Mouse (Mus musculus): Measurements from ENCODE around the gene Slc37a3. TPM values are rescaled to one million over a fixed set of nuclear protein-coding genes. Genes with fewer than 3 reads are reported as not detected.
"Not testable (repeated sequence)": the region's sequence is repeated elsewhere in the genome, so short reads cannot be mapped to it uniquely, and the experiment has no call there.

Slc37a3 gene
- polyA plus RNA-seq, 1 experiment from 2014 or later = 40.4 TPM

DNA sequence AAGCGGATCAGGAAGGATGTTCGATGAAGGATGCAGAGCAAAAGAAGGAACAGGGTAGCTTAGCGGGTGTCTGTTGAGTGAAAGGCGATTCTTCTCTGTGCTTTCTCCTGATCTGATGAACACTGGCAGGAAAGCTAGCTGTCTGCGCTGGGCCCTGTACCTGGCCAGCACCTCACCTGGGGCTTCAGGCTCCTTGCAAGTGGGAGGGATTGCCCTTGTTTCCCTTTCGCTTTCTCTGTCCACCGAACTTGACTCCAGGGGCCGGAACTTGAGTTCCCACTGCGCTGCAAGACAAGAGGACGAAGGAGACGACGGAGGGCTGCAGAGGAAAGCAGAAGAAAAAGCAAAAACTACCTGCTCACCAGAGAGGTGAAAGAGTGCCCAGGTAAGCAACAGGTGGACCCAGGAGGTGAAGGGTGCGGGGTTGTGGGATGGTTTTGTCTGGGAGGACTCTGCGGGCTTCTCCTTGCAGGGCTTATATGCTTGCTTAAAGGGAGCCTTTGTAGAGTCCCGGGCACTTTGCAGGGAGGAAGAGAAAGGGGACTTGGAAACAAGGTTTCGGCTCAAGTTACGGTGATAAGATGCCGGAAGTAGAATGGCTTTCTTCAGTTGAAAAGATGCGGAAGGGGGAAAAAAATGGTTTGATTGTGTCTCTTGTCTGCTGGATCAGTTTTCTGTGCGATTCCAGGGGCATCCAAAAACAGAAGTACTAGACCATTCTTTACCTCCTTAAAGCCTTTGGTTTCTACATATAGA, 3.8 kb upstream of the Slc37a3 start, which contains the start of gene Rab19:
Gene Rab19 (plus strand): TSS at position 51 of the 756 bp plus-strand sequence.
- H3K9me3 ChIP-seq (ENCODE audit: control insufficient read depth, low read length) = no peaks in the 10 kb centered on the region
- H3K27ac ChIP-seq (ENCODE audit: low read length) = peak within 1 kb of the TSS; percentile 73
- no peaks in the 10 kb centered on the region for H3K27me3 ChIP-seq (ENCODE audit: control insufficient read depth, insufficient read depth, low read depth, low read length)
- peak within 1 kb of the TSS; percentile 52 for H3K4me3 ChIP-seq (ENCODE audit: low read length)
- peak within 1 kb of the TSS; percentile 66 for H3K9ac ChIP-seq (ENCODE audit: low read length)
- no peaks in the 10 kb centered on the region for H3K36me3 ChIP-seq (ENCODE audit: control insufficient read depth, insufficient read depth, low read length)
- peaks cover 8% of the 10 kb centered on the region for H3K4me1 ChIP-seq (replicated peaks; ENCODE audit: control insufficient read depth, insufficient read depth, low read length)
- peak; percentile 56; the same call in 1 of the 2 replicates for ATAC-seq (ENCODE audit: low read depth)
- WGBS = 6% methylated on average over 20 of the region's 20 CpGs
- H3K4me2 ChIP-seq (ENCODE audit: low read depth, low read length) = peak within 1 kb of the TSS; percentile 71

DNA sequence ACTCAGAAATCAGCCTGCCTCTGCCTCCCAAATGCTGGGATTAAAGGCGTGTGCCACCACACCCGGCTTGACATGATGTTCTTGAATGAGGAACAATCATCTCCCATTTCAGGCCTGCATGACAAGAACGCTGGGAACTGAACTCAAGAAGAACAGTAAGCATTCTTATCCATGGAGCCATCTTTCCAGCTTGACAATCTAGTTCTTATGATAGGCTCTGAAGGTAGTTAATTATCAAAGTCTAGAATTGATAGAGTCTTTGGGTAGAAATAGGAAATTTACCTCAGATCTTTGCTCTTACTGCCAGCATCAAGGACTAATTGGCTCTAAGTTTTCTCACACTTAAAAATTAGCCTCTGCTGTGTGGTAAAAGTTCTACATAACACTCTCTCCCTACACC, 2.8 kb upstream of the Slc37a3 start:
- no peak overlapping the region for H3K4me3 ChIP-seq (ENCODE audit: low read length)
- no peak overlapping the region for H3K9ac ChIP-seq (ENCODE audit: low read length)
- no peaks in the 10 kb centered on the region for H3K27me3 ChIP-seq (ENCODE audit: control insufficient read depth, insufficient read depth, low read depth, low read length)
- 84% methylated on average over 3 of the region's 3 CpGs for WGBS
- H3K27ac ChIP-seq (ENCODE audit: low read length) = no peak overlapping the region
- no peak for ATAC-seq (ENCODE audit: low read depth)
- H3K9me3 ChIP-seq (ENCODE audit: control insufficient read depth, low read length) = no peaks in the 10 kb centered on the region
- no peak overlapping the region for H3K4me2 ChIP-seq (ENCODE audit: low read depth, low read length)
- no peaks in the 10 kb centered on the region for H3K36me3 ChIP-seq (ENCODE audit: control insufficient read depth, insufficient read depth, low read length)
- H3K4me1 ChIP-seq (replicated peaks; ENCODE audit: control insufficient read depth, insufficient read depth, low read length) = peaks cover 11% of the 10 kb centered on the region

DNA sequence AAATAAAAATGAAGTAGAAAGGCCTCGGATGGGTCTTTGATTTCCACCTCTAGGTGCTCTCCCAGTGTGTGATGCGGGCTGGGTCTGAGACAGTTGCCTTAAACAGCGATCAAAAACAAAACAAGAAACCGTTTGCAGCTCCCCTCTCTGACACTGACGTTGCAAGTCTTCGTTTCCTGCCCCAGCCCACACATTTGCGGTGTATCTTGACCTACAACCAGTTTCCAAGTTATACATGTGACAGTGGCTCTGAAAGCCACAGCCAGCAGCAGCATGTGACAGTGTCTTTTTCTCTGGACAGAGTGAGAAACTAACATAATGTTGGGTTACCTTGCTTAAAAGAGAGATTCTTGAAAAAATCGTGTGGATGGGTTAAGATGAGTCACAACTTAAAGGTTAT, 2.3 kb upstream of the Slc37a3 start:
- ATAC-seq (ENCODE audit: low read depth) = no peak
- Histone ChIP-seq H3K27me3 (ENCODE audit: control insufficient read depth, insufficient read depth, low read depth, low read length) (no peaks in the 10 kb centered on the region), H3K27ac (ENCODE audit: low read length) (no peak overlapping the region), H3K9me3 (ENCODE audit: control insufficient read depth, low read length) (no peaks in the 10 kb centered on the region), H3K4me2 (ENCODE audit: low read depth, low read length) (no peak overlapping the region), H3K4me3 (ENCODE audit: low read length) (no peak overlapping the region), H3K36me3 (ENCODE audit: control insufficient read depth, insufficient read depth, low read length) (no peaks in the 10 kb centered on the region), H3K9ac (ENCODE audit: low read length) (no peak overlapping the region), H3K4me1 (replicated peaks; ENCODE audit: control insufficient read depth, insufficient read depth, low read length) (peaks cover 11% of the 10 kb centered on the region)
- WGBS = 73% methylated on average over 8 of the region's 8 CpGs

DNA sequence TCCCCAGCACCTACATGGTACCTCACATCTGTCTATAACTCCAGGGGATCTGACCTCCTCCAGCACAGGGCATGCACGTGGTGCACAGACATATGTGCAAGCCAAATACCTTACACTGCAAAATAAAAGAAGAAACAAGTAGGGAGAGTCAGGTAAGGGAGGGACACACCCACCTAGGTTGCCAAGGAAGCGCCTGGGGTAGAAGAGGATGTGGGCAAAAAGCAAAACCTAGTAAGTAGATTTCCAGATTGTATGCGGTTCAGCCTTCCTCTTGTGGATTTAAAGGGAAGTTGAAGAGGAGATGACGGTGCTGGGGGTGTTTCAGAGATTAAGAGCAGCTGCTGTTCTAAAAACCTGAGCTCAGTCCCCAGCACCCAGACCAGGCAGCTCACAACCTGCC, 1.7 kb upstream of the Slc37a3 start:
- Histone ChIP-seq H3K27me3 (ENCODE audit: control insufficient read depth, insufficient read depth, low read depth, low read length) (no peaks in the 10 kb centered on the region), H3K9me3 (ENCODE audit: control insufficient read depth, low read length) (no peaks in the 10 kb centered on the region), H3K4me3 (ENCODE audit: low read length) (no peak overlapping the region), H3K4me1 (replicated peaks; ENCODE audit: control insufficient read depth, insufficient read depth, low read length) (peaks cover 11% of the 10 kb centered on the region), H3K4me2 (ENCODE audit: low read depth, low read length) (no peak overlapping the region), H3K9ac (ENCODE audit: low read length) (no peak overlapping the region), H3K27ac (ENCODE audit: low read length) (no peak overlapping the region), H3K36me3 (ENCODE audit: control insufficient read depth, insufficient read depth, low read length) (0 out of 2 replicates have a peak, but pooled peaks cover 2% of the 10 kb centered on the region)
- ATAC-seq (ENCODE audit: low read depth) = no peak
- 46% methylated on average over 4 of the region's 4 CpGs for WGBS

DNA sequence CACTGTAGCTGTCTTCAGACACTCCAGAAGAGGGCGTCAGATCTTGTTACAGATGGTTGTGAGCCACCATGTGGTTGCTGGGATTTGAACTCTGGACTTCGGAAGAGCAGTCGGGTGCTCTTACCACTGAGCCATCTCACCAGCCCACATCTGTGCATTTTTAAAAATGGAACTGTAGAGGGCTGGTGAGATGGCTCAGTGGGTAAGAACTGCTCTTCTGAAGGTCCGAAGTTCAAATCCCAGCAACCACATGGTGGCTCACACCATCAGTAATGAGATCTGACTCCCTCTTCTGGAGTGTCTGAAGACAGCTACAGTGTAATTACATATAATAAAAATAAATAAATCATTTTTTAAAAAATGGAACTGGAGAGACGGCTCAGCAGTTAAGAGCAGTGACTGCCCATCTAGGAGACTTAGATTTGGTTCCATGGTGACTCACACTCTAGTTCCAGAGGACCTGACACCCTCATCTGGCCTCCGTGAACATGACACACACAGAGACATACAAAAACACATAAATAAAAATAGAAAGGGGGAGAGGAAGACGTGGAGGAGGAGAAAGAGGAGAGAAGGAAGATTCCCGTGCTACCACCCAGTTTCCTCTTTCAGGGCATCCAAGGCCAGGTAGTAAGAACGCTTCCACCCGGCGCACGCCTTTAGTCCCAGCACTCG, 823 bp upstream of the Slc37a3 start:
- not testable (repeated sequence) for H3K27me3 ChIP-seq (ENCODE audit: control insufficient read depth, insufficient read depth, low read depth, low read length); H3K36me3 ChIP-seq (ENCODE audit: control insufficient read depth, insufficient read depth, low read length); H3K4me2 ChIP-seq (ENCODE audit: low read depth, low read length); H3K9ac ChIP-seq (ENCODE audit: low read length); H3K9me3 ChIP-seq (ENCODE audit: control insufficient read depth, low read length); ATAC-seq (ENCODE audit: low read depth); H3K27ac ChIP-seq (ENCODE audit: low read length); H3K4me3 ChIP-seq (ENCODE audit: low read length)
- 71% methylated on average over 13 of the region's 13 CpGs for WGBS
- peaks cover 14% of the 10 kb centered on the region for H3K4me1 ChIP-seq (replicated peaks; ENCODE audit: control insufficient read depth, insufficient read depth, low read length)

DNA sequence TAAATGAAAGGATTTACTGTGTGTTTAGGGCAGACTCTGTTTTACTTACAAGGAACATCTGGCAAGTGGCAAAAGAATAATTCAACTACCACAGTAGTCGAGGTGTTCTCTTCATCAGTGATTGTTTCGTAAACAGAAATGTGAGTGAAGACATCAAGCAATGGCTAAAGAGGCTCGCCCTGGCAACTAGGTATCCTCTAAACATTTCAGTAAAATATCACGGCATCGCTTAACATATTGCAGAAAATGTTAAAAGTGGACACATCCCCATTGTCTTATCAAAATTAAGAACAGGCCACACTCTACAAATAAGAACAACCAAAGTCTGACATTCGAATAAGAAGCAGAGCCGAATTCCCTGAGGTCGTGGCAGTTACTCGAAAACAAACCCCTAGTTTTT, 700 bp downstream of the Slc37a3 start:
- Histone ChIP-seq H3K4me3 (ENCODE audit: low read length) (peak overlapping the region; percentile 90), H3K36me3 (ENCODE audit: control insufficient read depth, insufficient read depth, low read length) (0 out of 2 replicates have a peak, but pooled peaks cover 4% of the 10 kb centered on the region), H3K4me1 (replicated peaks; ENCODE audit: control insufficient read depth, insufficient read depth, low read length) (peaks cover 16% of the 10 kb centered on the region), H3K9ac (ENCODE audit: low read length) (peak overlapping the region; percentile 92), H3K27me3 (ENCODE audit: control insufficient read depth, insufficient read depth, low read depth, low read length) (no peaks in the 10 kb centered on the region), H3K4me2 (ENCODE audit: low read depth, low read length) (peak overlapping the region; percentile 61), H3K9me3 (ENCODE audit: control insufficient read depth, low read length) (no peaks in the 10 kb centered on the region), H3K27ac (ENCODE audit: low read length) (no peak overlapping the region)
- ATAC-seq (ENCODE audit: low read depth) = no peak
- WGBS = 10% methylated on average over 9 of the region's 9 CpGs

DNA sequence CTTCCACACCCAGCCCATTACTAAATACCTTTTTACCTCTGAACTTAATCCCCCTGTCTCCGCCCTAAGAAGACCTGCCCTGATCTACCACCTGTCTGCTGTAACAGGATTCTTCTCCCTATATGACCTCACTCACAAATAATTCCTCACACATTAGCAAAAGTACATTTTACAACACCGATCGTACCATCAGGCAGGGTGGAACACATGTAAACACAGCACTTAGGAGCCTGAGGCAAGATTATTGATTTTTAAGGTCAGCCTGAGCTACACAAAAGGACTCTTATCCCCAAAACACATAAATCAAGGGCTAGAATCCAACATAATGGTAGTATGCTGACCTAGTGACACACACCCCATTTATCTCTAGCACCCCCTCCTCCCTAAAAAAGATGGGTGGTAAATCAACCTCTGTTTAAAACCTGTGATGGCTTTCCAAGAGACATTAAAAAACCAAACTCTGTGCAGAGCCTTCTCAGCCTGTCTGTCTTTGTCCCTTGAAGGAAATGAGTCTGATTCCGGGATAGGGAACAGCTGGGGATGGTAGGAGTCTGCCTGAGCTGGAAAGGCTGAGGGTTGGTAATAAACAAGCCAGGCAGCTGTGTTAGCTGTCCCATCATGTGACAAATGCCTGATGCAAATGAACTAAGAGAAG, 4.0 kb downstream of the Slc37a3 start:
- Histone ChIP-seq H3K9me3 (ENCODE audit: control insufficient read depth, low read length) (no peaks in the 10 kb centered on the region), H3K4me1 (replicated peaks; ENCODE audit: control insufficient read depth, insufficient read depth, low read length) (peaks cover 16% of the 10 kb centered on the region), H3K4me2 (ENCODE audit: low read depth, low read length) (no peak overlapping the region), H3K36me3 (ENCODE audit: control insufficient read depth, insufficient read depth, low read length) (0 out of 2 replicates have a peak, but pooled peaks cover 4% of the 10 kb centered on the region), H3K27ac (ENCODE audit: low read length) (no peak overlapping the region), H3K9ac (ENCODE audit: low read length) (no peak overlapping the region), H3K27me3 (ENCODE audit: control insufficient read depth, insufficient read depth, low read depth, low read length) (no peaks in the 10 kb centered on the region), H3K4me3 (ENCODE audit: low read length) (no peak overlapping the region)
- ATAC-seq (ENCODE audit: low read depth) = no peak
- WGBS = 55% methylated on average over 4 of the region's 4 CpGs

DNA sequence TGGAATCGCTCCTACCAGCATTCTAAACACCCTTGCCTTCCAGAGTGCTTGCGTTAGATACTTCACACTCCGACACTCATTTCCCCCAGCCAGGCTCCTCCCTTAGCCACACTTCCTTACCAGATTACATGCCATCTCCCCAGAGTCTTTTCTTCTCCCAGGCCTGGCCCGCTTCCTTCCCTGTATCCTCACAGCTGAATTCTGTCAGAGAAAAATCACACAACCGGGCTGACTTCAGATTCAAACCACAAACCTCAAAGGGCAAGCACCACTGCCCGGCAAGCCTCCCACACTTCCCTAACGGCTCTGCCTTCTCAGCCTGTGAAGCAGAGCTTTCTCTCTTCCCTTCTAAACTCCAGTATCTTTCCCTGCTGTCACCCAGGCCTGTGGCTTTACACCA, 4.7 kb downstream of the Slc37a3 start:
- H3K4me1 ChIP-seq (replicated peaks; ENCODE audit: control insufficient read depth, insufficient read depth, low read length) = peaks cover 15% of the 10 kb centered on the region
- H3K9ac ChIP-seq (ENCODE audit: low read length) = no peak overlapping the region
- H3K4me3 ChIP-seq (ENCODE audit: low read length) = no peak overlapping the region
- H3K4me2 ChIP-seq (ENCODE audit: low read depth, low read length) = no peak overlapping the region
- H3K36me3 ChIP-seq (ENCODE audit: control insufficient read depth, insufficient read depth, low read length) = peaks cover 4% of the 10 kb centered on the region; the same call in 1 of the 2 replicates
- WGBS = 25% methylated on average over 7 of the region's 7 CpGs
- no peak overlapping the region for H3K27ac ChIP-seq (ENCODE audit: low read length)
- no peak for ATAC-seq (ENCODE audit: low read depth)
- no peaks in the 10 kb centered on the region for H3K27me3 ChIP-seq (ENCODE audit: control insufficient read depth, insufficient read depth, low read depth, low read length)
- H3K9me3 ChIP-seq (ENCODE audit: control insufficient read depth, low read length) = no peaks in the 10 kb centered on the region

DNA sequence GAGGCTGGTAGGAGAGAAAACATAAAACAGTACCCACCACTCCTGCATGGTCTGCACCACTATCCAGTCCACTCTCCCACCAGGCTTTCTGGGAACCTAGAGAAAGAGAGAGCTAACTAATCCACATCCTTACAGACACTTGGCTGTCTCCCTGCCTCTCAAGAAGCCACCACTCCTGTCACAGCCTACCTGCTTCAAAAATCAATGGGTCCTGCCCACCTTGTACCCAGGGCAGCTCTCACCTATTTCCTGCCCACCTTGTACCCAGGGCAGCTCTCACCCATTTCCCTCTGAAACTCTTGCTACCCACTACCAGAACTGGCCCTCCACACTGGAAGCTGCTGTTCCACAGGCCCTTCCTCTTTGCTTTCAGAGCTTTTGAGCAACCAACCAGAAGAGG, 5.4 kb downstream of the Slc37a3 start:
- Histone ChIP-seq H3K4me3 (ENCODE audit: low read length) (no peak overlapping the region), H3K36me3 (ENCODE audit: control insufficient read depth, insufficient read depth, low read length) (peaks cover 4% of the 10 kb centered on the region; the same call in 1 of the 2 replicates), H3K9ac (ENCODE audit: low read length) (no peak overlapping the region), H3K27me3 (ENCODE audit: control insufficient read depth, insufficient read depth, low read depth, low read length) (no peaks in the 10 kb centered on the region), H3K4me2 (ENCODE audit: low read depth, low read length) (no peak overlapping the region), H3K27ac (ENCODE audit: low read length) (no peak overlapping the region), H3K9me3 (ENCODE audit: control insufficient read depth, low read length) (no peaks in the 10 kb centered on the region), H3K4me1 (replicated peaks; ENCODE audit: control insufficient read depth, insufficient read depth, low read length) (peaks cover 14% of the 10 kb centered on the region)
- no peak for ATAC-seq (ENCODE audit: low read depth)

Measured in lung, embryonic 16.5 days (tissue).